Mouse (Mus musculus) CH12.LX (cell line): ENCODE measurements at regions not wholly inside any gene's neighbourhood (a gene's known extent, or its start where the extent isn't known, plus 50 kb on each side); places are given as distances from the start of the nearest gene placed in this dataset.

ENCODE experiments used
- DNase-seq: peaks from one replicate; pipeline ENCODE4 v3.0.0-alpha.2; 2013; ENCODE audit errors: extremely low read depth
- H3K27ac ChIP-seq: 2 replicates; pipeline ENCODE4 v1.5.1; 2012; ENCODE audit warnings: low read depth, mild to moderate bottlenecking, control low read depth, moderate library complexity; ENCODE audit not compliant: insufficient read depth
- H3K27me3 ChIP-seq: replicated peaks from 2 replicates; pipeline ENCODE3; 2012; ENCODE audit warnings: inconsistent platforms
- H3K36me3 ChIP-seq, 2 experiments: replicated peaks in 1 of 2; 2 replicates each; pipeline versions ENCODE3 to v1.6.1; 2012; ENCODE audit warnings: inconsistent platforms in 1 of 2, low read length in 1 of 2, mild to moderate bottlenecking in 1 of 2, mixed read lengths in 1 of 2, moderate library complexity in 1 of 2; ENCODE audit not compliant: control insufficient read depth in 1 of 2, insufficient read depth in 1 of 2
- H3K4me1 ChIP-seq, 2 experiments: 2 replicates each; pipeline ENCODE4 v1.6.1; 2012; ENCODE audit warnings: inconsistent platforms in 1 of 2, moderate library complexity in 1 of 2; ENCODE audit not compliant: insufficient read depth in 2 of 2, control insufficient read depth in 1 of 2
- H3K4me2 ChIP-seq: 2 replicates; pipeline ENCODE4 v1.6.1; 2012; ENCODE audit warnings: low read depth, mild to moderate bottlenecking, control low read depth; ENCODE audit not compliant: poor library complexity, insufficient read depth, severe bottlenecking
- H3K4me3 ChIP-seq, 3 experiments: fragments of 150-350 bp in 1 of 3; sonication (generic) in 1 of 3; replicated peaks in 1 of 3; 2 replicates each; pipeline versions ENCODE3 to v1.5.1; 2011 to 2012; ENCODE audit warnings: low read depth in 2 of 3, low read length in 2 of 3, mild to moderate bottlenecking in 2 of 3, moderate library complexity in 2 of 3, control low read depth in 1 of 3, improper control_type of control experiment in 1 of 3, inconsistent platforms in 1 of 3, mixed read lengths in 1 of 3; ENCODE audit not compliant: poor library complexity in 1 of 3
- H3K79me2 ChIP-seq: replicated peaks from 2 replicates; pipeline ENCODE4 v1.6.1; 2012; ENCODE audit warnings: mild to moderate bottlenecking, moderate library complexity; ENCODE audit not compliant: control insufficient read depth, poor library complexity, insufficient read depth, severe bottlenecking; ENCODE audit errors: extremely low read depth
- H3K9ac ChIP-seq: 2 replicates; pipeline ENCODE4 v1.6.1; 2012; ENCODE audit warnings: low read depth, mild to moderate bottlenecking, control low read depth, moderate library complexity; ENCODE audit not compliant: insufficient read depth
- H3K9me3 ChIP-seq: replicated peaks from 2 replicates; pipeline ENCODE3; 2012; ENCODE audit warnings: low read length, inconsistent platforms, mixed read lengths
- BHLHE40 ChIP-seq: IDR thresholded peaks from 2 replicates; pipeline ENCODE4 v1.6.1; 2011; ENCODE audit warnings: mild to moderate bottlenecking, low read depth, low read length, improper control_type of control experiment
- CHD1 ChIP-seq: IDR thresholded peaks from 2 replicates; pipeline ENCODE4 v1.6.1; 2012; ENCODE audit warnings: low read depth, low read length, improper control_type of control experiment, inconsistent platforms
- CHD2 ChIP-seq: IDR thresholded peaks from 2 replicates; pipeline ENCODE4 v1.6.1; 2011; ENCODE audit warnings: low read length, improper control_type of control experiment
- CTCF ChIP-seq, 2 experiments: IDR thresholded peaks in 1 of 2; conservative IDR thresholded peaks in 1 of 2; 2 replicates each; pipeline ENCODE4 v1.5.1; 2011 to 2012; ENCODE audit warnings: low read depth in 2 of 2, low read length in 2 of 2, improper control_type of control experiment in 1 of 2, inconsistent platforms in 1 of 2, mild to moderate bottlenecking in 1 of 2, moderate library complexity in 1 of 2
- E2F4 ChIP-seq: IDR thresholded peaks from 2 replicates; pipeline ENCODE4 v1.6.1; 2011; ENCODE audit warnings: low read depth, low read length, improper control_type of control experiment; ENCODE audit not compliant: insufficient replicate concordance
- ELF1 ChIP-seq: IDR thresholded peaks from 2 replicates; pipeline ENCODE4 v1.6.1; 2014; ENCODE audit warnings: low read depth, mild to moderate bottlenecking, inconsistent platforms, low read length, improper control_type of control experiment
- EP300 ChIP-seq: IDR thresholded peaks from 2 replicates; pipeline ENCODE4 v1.6.1; 2011; ENCODE audit warnings: low read length, improper control_type of control experiment
- ETS1 ChIP-seq: conservative IDR thresholded peaks from 2 replicates; pipeline ENCODE4 v1.6.1; 2012; ENCODE audit warnings: low read depth, mild to moderate bottlenecking, inconsistent platforms, low read length, improper control_type of control experiment, moderate library complexity
- GABPA ChIP-seq: IDR thresholded peaks from 2 replicates; pipeline ENCODE4 v1.6.1; 2012; ENCODE audit warnings: low read depth, low read length, improper control_type of control experiment, inconsistent platforms; ENCODE audit not compliant: insufficient replicate concordance
- HCFC1 ChIP-seq: IDR thresholded peaks from 2 replicates; pipeline ENCODE4 v1.6.1; 2012; ENCODE audit warnings: low read depth, mild to moderate bottlenecking, inconsistent platforms, low read length, improper control_type of control experiment
- JUN ChIP-seq: IDR thresholded peaks from 2 replicates; pipeline ENCODE4 v1.6.1; 2011; ENCODE audit warnings: low read depth, mild to moderate bottlenecking, low read length, improper control_type of control experiment, moderate library complexity; ENCODE audit not compliant: insufficient read depth
- MAFK ChIP-seq: IDR thresholded peaks from 2 replicates; pipeline ENCODE4 v1.6.1; 2011; ENCODE audit warnings: low read length, improper control_type of control experiment; ENCODE audit not compliant: insufficient replicate concordance
- MAX ChIP-seq: IDR thresholded peaks from 2 replicates; pipeline ENCODE4 v1.6.1; 2011; ENCODE audit warnings: low read length, improper control_type of control experiment
- MEF2A ChIP-seq: IDR thresholded peaks from 2 replicates; pipeline ENCODE4 v1.6.1; 2014; ENCODE audit warnings: low read depth, mild to moderate bottlenecking, inconsistent platforms, low read length, improper control_type of control experiment, borderline replicate concordance
- MYC ChIP-seq: IDR thresholded peaks from 2 replicates; pipeline ENCODE4 v1.6.1; 2011; ENCODE audit warnings: low read depth, mild to moderate bottlenecking, improper control_type of control experiment, low read length
- NRF1 ChIP-seq: IDR thresholded peaks from 2 replicates; pipeline ENCODE4 v1.6.1; 2014; ENCODE audit warnings: low read depth, mild to moderate bottlenecking, inconsistent platforms, low read length, improper control_type of control experiment, moderate library complexity
- PAX5 ChIP-seq: IDR thresholded peaks from 2 replicates; pipeline ENCODE4 v1.6.1; 2012; ENCODE audit warnings: low read length, inconsistent platforms, mixed read lengths
- POLR2A ChIP-seq: IDR thresholded peaks from 2 replicates; pipeline ENCODE4 v1.6.1; 2011; ENCODE audit warnings: low read depth, mild to moderate bottlenecking, improper control_type of control experiment, low read length
- POLR2AphosphoS2 ChIP-seq: IDR thresholded peaks from 2 replicates; pipeline ENCODE4 v1.6.1; 2011; ENCODE audit warnings: low read depth, low read length, improper control_type of control experiment
- SIN3A ChIP-seq: IDR thresholded peaks from 2 replicates; pipeline ENCODE4 v1.6.1; 2012; ENCODE audit warnings: low read length, improper control_type of control experiment, inconsistent platforms
- TCF12 ChIP-seq: IDR thresholded peaks from 2 replicates; pipeline ENCODE4 v1.6.1; 2014; ENCODE audit warnings: low read depth, mild to moderate bottlenecking, inconsistent platforms, low read length, improper control_type of control experiment
- ZC3H11A ChIP-seq: IDR thresholded peaks from 2 replicates; pipeline ENCODE4 v1.6.1; 2012; ENCODE audit warnings: low read depth, mild to moderate bottlenecking, inconsistent platforms, low read length, improper control_type of control experiment
- ZNF384 ChIP-seq: IDR thresholded peaks from 2 replicates; pipeline ENCODE4 v1.6.1; 2012; ENCODE audit warnings: low read depth, low read length, improper control_type of control experiment, inconsistent platforms
- dilution Hi-C: fragments of 300-500 bp; cut with MboI; formaldehyde crosslinking; loops from 2 replicates; pipeline ENCODE4 v1.14.3; 2020; ENCODE audit warnings: low sequenced_read_pairs; ENCODE audit not compliant: extremely low pct_unique_long_range_greater_than_20kb, extremely low pct_ligation_motif_present
- in situ Hi-C: fragments of 300-500 bp; cut with MboI; formaldehyde crosslinking; loops from 3 replicates; pipeline ENCODE4 v1.14.3; 2019; ENCODE audit warnings: low sequenced_read_pairs, low pct_ligation_motif_present, low pct_unique_long_range_greater_than_20kb, mixed read lengths

DNA sequence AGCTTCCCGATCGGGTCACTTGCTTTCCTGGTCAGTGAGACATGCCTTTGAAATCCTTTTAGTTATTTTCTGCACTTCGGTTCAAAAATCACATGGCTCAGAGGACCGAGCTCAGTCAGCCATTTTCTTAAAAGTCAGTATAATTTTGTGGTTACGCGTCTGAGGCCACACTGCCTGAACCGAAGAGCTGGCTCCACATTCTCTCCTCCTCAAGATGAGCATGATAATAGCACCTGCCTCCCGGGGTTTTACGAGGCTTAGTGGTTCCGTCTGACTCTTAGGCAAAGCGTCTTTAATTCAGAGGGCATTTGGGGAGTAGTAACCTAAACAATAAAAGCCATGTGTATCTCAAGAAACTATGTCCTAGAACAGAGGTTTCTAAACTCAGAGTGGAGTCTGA is 113.5 kb upstream of the Lef1 start:
- Histone ChIP-seq H3K4me2 (no peak overlapping the region), H3K36me3 (no peaks in the 10 kb centered on the region), H3K79me2 (no peaks in the 10 kb centered on the region), H3K27me3 (no peaks in the 10 kb centered on the region), H3K9ac (no peak overlapping the region), H3K27ac (no peak overlapping the region), H3K4me3 (no peak overlapping the region), H3K9me3 (no peaks in the 10 kb centered on the region), H3K4me1 (no peaks in the 10 kb centered on the region)
- in situ Hi-C loops, result no loop called here
- TF ChIP-seq JUN (no peak), POLR2AphosphoS2 (no peak), POLR2A (no peak), BHLHE40 (no peak), NRF1 (no peak), CHD1 (no peak), ETS1 (no peak), ELF1 (no peak), PAX5 (no peak), MEF2A (no peak), ZNF384 (no peak), EP300 (no peak), MAX (no peak), MAFK (no peak)
- dilution Hi-C loops, result no loop called here
- no peak for DNase-seq

DNA sequence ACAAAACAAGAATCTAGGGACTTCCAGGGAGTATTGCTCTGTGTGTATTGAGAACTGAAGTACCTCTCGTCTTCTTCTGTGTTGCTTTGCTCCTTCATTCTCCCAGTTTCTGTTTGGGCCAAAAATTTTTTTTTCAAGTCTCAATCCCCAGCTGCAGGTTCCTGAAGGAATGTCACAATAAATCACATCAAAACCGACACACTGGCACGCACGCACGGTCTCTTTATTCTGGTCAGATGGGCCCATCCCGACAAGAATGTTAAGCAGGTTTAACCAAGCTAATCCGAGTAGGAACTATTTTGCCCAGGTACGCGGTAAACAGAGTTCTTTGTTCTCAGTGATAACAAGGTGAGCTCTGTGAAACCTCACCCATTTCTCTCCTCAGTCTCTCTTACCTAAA is 118.3 kb upstream of the Lef1 start:
- Histone ChIP-seq H3K9ac (no peak overlapping the region), H3K79me2 (no peaks in the 10 kb centered on the region), H3K4me2 (no peak overlapping the region), H3K4me3 (no peak overlapping the region), H3K9me3 (peaks cover 8% of the 10 kb centered on the region)
- TF ChIP-seq HCFC1, result no peak
- no peak for TF ChIP-seq TCF12
- TF ChIP-seq EP300, result no peak
- TF ChIP-seq, all 38 proteins: peak for 0
- H3K4me1 ChIP-seq, result no peaks in the 10 kb centered on the region
- H3K27ac ChIP-seq, result no peak overlapping the region
- dilution Hi-C loops, result no loop called here
- in situ Hi-C loops, result no loop called here
- DNase-seq, result no peak
- H3K36me3 ChIP-seq, result no peaks in the 10 kb centered on the region
- no peaks in the 10 kb centered on the region for H3K27me3 ChIP-seq

DNA sequence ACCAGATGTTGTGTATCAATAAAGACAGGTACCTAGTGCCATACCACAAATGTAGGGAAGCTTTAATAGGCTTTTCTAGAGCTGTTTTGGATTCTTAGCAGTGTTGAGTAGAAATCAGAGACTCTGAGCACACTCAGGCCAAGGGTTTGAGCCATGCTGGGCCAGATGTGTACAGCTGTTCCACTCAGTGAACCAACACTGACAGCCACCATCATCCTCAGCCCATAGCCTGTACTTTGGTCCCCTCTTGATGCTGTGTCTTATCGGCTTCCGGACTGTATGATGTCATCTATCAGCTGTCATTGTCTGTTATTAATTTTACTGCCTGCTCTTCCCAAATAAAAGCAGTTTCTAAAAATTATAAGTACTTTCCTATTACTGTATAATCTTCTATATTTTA is 123.6 kb upstream of the Lef1 start:
- DNase-seq, result no peak
- Histone ChIP-seq H3K36me3 (no peaks in the 10 kb centered on the region), H3K79me2 (no peaks in the 10 kb centered on the region), H3K4me1 (no peaks in the 10 kb centered on the region), H3K4me3 (no peak overlapping the region), H3K9me3 (peaks cover 8% of the 10 kb centered on the region), H3K4me2 (no peak overlapping the region), H3K9ac (no peak overlapping the region), H3K27me3 (no peaks in the 10 kb centered on the region), H3K27ac (no peak overlapping the region)
- in situ Hi-C loops (no loop called here), dilution Hi-C loops (no loop called here)
- no peak for TF ChIP-seq BHLHE40
- no peak for TF ChIP-seq CTCF (conservative IDR thresholded peaks at IDR 0.05 in 1 of 2, IDR thresholded peaks at IDR 0.05 in 1 of 2; ENCODE audit: low read depth in 2 of 2, low read length in 2 of 2)
- no peak for TF ChIP-seq ZC3H11A
- no peak for TF ChIP-seq ZNF384
- TF ChIP-seq PAX5, result no peak
- TF ChIP-seq EP300, result no peak
- no peak for TF ChIP-seq GABPA
- TF ChIP-seq JUN, result no peak
- no peak for TF ChIP-seq E2F4
- no peak for TF ChIP-seq POLR2A
- no peak for TF ChIP-seq CHD1
- TF ChIP-seq SIN3A, result no peak
- no peak for TF ChIP-seq HCFC1
- no peak for TF ChIP-seq CHD2
- TF ChIP-seq MYC, result no peak
